Comparison of ENCODE assay signal across 19 mouse cellular contexts in the genomic region with DNA sequence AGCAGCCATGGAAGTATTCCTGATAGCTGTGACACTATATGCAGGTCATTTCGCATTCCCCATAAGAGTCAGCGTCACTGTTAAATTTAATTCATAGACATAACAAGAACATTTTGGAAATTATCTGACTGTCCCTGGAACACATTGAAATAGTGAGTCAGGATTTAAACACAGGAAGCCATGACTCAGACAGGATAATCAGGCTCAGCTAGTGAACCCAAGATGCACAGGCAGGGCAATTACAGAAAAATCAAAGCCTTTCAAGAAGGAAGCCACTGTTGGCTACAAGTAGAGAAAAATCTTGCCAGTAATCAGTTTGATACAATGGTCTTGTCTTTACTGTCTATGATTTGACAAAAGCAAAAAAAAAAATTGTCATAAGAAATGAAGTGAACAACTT.
"Had no signal": no experiment of that assay in that cellular context is flagged by ENCODE, and none has a peak within 500 bp of the region (broad histone marks: within the 10 kb centered on the region; RNA-seq: fewer than 3 reads in every experiment).

No protein-coding gene starts in this region.

- H3K36me3 ChIP-seq: kidney, embryonic 15.5 days; liver, embryonic 13.5 days; neural tube, embryonic 12.5 days; neural tube, embryonic 15.5 days had no signal

- H3K27ac ChIP-seq: kidney, embryonic 15.5 days; left cerebral cortex, adult 2 months; liver, embryonic 13.5 days; neural tube, embryonic 12.5 days; neural tube, embryonic 15.5 days; stomach, postnatal 0 days had no signal

- H3K27me3 ChIP-seq: kidney, embryonic 15.5 days; liver, embryonic 13.5 days; neural tube, embryonic 12.5 days; neural tube, embryonic 15.5 days had no signal

- H3K4me3 ChIP-seq: kidney, embryonic 15.5 days; left cerebral cortex, adult 2 months; liver, embryonic 13.5 days; neural tube, embryonic 12.5 days; neural tube, embryonic 15.5 days had no signal

- H3K4me2 ChIP-seq: kidney, embryonic 15.5 days; liver, embryonic 13.5 days; midbrain, embryonic 11.5 days; neural tube, embryonic 12.5 days; neural tube, embryonic 15.5 days had no signal

- DNase-seq: kidney, adult 8-10 months; kidney, postnatal 10 days; kidney, postnatal 36 days; layer of hippocampus, postnatal 36 days; liver, embryonic 13.5 days; lung, adult 2 months; lung, postnatal 14 days; lung, postnatal 4 days; midbrain, embryonic 14.5 days; right cerebral cortex, adult 18-20 months; right cerebral cortex, postnatal 14 days; right cerebral cortex, postnatal 4 days; thymus, postnatal 25 days had no signal

- H3K4me1 ChIP-seq: kidney, embryonic 15.5 days; liver, embryonic 13.5 days; neural tube, embryonic 12.5 days; neural tube, embryonic 15.5 days had no signal

- H3K9me3 ChIP-seq: kidney, embryonic 15.5 days; liver, embryonic 13.5 days; neural tube, embryonic 12.5 days; neural tube, embryonic 15.5 days had no signal
